Mouse (Mus musculus) lung, postnatal 0 days (tissue): ENCODE measurements at regions not wholly inside any gene's neighbourhood (a gene's known extent, or its start where the extent isn't known, plus 50 kb on each side); places are given as distances from the start of the nearest gene placed in this dataset.

Experiments used
- ATAC-seq: fragments of 200-750 bp; cut with Nextera tagmentation; 2 replicates; pipeline ENCODE4 v1.8.0; 2017; ENCODE audit warnings: moderate library complexity
- DNase-seq: peaks from one replicate; pipeline ENCODE4 v3.0.0-alpha.2; 2016; ENCODE audit warnings: low spot score
- H3K27ac ChIP-seq: fragments of 300-500 bp; sonication (generic); 2 replicates; pipeline ENCODE4 v1.5.1; 2014; ENCODE audit warnings: antibody characterized with exemption, mild to moderate bottlenecking, low read length, mixed read lengths
- H3K27me3 ChIP-seq: fragments of 300-500 bp; sonication (generic); replicated peaks from 2 replicates; pipeline ENCODE4 v1.6.1; 2014; ENCODE audit warnings: low read length, mixed read lengths; ENCODE audit not compliant: insufficient read depth
- H3K36me3 ChIP-seq: fragments of 300-500 bp; sonication (generic); 2 replicates; pipeline ENCODE4 v1.6.1; 2014; ENCODE audit warnings: low read length, mixed read lengths; ENCODE audit not compliant: insufficient read depth
- H3K4me1 ChIP-seq: fragments of 300-500 bp; sonication (generic); 2 replicates; pipeline ENCODE4 v1.6.1; 2014; ENCODE audit warnings: antibody characterized with exemption, low read depth, low read length, mixed read lengths; ENCODE audit not compliant: insufficient read depth
- H3K4me2 ChIP-seq: fragments of 300-500 bp; sonication (generic); replicated peaks from 2 replicates; pipeline ENCODE4 v1.6.1; 2014; ENCODE audit warnings: low read depth, mild to moderate bottlenecking, low read length, moderate library complexity, mixed read lengths
- H3K4me3 ChIP-seq: fragments of 300-500 bp; sonication (generic); 2 replicates; pipeline ENCODE4 v1.5.1; 2014; ENCODE audit warnings: low read depth, low read length
- H3K9ac ChIP-seq: fragments of 300-500 bp; sonication (generic); replicated peaks from 2 replicates; pipeline ENCODE4 v1.6.1; 2014; ENCODE audit warnings: low read depth, mild to moderate bottlenecking
- H3K9me3 ChIP-seq: fragments of 300-500 bp; sonication (generic); 2 replicates; pipeline ENCODE4 v1.6.1; 2016; ENCODE audit warnings: low read length, mixed read lengths
- CTCF ChIP-seq: IDR thresholded peaks from 2 replicates; pipeline ENCODE4 v1.5.1; 2016; ENCODE audit warnings: antibody characterized with exemption, mild to moderate bottlenecking
- EP300 ChIP-seq: IDR thresholded peaks from 2 replicates; pipeline ENCODE4 v1.6.1; 2016; ENCODE audit warnings: antibody characterized with exemption, mild to moderate bottlenecking, control low read depth
- WGBS: fragments of 180-500 bp; shearing (Covaris S2); extraction: QIAGEN DNeasy Blood & Tissue Kit; methylation state at CpG from one replicate; pipeline ENCODE4 v1.1.7; 2014; 5-methylcytosine and 5-hydroxymethylcytosine counted together

DNA sequence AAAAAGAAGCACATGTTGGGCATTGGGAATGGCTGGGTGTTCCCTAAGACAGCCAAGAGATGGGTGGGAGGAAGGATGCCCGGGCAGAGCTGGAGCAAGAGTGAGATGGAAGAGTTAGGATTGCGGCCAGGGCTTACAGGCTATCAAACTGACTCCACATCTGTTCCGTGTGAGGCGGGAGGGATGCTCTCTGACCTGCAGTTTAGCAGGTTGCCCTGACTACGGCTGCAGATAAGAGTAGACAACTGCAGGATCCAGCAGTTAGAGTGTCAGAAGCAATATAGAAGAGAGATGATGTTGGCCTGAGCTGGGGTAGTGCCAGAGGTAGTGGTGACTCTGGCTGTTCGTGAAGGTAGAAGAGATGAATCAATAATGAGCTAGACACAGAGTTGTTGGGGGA, 61.6 kb upstream of the Syt6 start:
- ATAC-seq (no peak), DNase-seq (no peak)
- Histone ChIP-seq H3K4me2 (no peak overlapping the region), H3K36me3 (no peaks in the 10 kb centered on the region), H3K27ac (no peak overlapping the region), H3K9me3 (no peaks in the 10 kb centered on the region), H3K4me3 (no peak overlapping the region), H3K9ac (no peak overlapping the region), H3K27me3 (no peaks in the 10 kb centered on the region), H3K4me1 (no peaks in the 10 kb centered on the region)
- 52% methylated on average over 6 of the region's 6 CpGs for WGBS
- TF ChIP-seq EP300 = no peak
- TF ChIP-seq CTCF = no peak

DNA sequence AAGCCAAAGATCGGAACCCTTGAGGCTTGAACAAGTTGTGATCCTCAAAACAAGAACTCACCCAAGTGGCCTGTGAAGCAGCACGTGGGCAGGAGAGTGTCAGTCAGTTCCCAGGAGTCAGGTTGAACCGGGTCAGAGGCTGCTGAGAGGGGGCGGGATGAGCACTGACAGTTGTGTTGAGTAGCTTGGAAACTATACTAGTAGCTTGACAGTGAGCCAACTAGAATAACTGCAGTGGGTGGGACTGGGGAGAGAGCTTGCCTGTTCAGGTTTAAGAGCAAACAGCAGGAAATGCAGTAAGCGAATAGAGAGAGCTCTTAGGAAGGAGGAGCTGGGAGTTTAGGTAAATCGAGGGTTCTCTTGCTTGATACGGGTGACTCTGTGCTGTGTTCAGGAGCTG, 61.0 kb upstream of the Syt6 start:
- Histone ChIP-seq H3K27ac (no peak overlapping the region), H3K4me2 (no peak overlapping the region), H3K9me3 (no peaks in the 10 kb centered on the region), H3K4me3 (no peak overlapping the region), H3K9ac (no peak overlapping the region), H3K27me3 (no peaks in the 10 kb centered on the region), H3K4me1 (no peaks in the 10 kb centered on the region), H3K36me3 (no peaks in the 10 kb centered on the region)
- TF ChIP-seq CTCF (no peak), EP300 (no peak)
- 37% methylated on average over 7 of the region's 7 CpGs for WGBS
- DNase-seq = peak; percentile 12
- ATAC-seq = no peak

DNA sequence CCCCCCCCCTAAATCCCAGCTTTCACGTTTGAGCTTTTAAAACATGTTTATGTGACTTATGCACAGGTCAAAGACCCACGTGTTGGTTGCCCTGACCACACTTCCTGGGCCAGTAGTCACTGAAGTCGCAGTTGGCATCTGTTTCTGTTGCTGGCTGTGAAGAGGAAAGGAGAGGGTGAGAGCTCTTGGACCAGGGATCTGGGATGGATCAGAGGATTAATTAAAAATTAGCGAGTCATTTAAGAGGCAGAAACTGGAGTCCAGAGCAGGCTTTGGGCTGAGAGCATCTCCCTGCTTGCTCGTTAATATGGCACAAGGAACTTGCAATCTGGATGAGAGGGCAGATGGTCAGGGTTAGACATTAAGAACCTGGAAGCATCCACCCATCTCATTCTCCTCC, 59.1 kb upstream of the Syt6 start:
- no peak for TF ChIP-seq EP300
- TF ChIP-seq CTCF = no peak
- 55% methylated on average over 5 of the region's 5 CpGs for WGBS
- DNase-seq = no peak

DNA sequence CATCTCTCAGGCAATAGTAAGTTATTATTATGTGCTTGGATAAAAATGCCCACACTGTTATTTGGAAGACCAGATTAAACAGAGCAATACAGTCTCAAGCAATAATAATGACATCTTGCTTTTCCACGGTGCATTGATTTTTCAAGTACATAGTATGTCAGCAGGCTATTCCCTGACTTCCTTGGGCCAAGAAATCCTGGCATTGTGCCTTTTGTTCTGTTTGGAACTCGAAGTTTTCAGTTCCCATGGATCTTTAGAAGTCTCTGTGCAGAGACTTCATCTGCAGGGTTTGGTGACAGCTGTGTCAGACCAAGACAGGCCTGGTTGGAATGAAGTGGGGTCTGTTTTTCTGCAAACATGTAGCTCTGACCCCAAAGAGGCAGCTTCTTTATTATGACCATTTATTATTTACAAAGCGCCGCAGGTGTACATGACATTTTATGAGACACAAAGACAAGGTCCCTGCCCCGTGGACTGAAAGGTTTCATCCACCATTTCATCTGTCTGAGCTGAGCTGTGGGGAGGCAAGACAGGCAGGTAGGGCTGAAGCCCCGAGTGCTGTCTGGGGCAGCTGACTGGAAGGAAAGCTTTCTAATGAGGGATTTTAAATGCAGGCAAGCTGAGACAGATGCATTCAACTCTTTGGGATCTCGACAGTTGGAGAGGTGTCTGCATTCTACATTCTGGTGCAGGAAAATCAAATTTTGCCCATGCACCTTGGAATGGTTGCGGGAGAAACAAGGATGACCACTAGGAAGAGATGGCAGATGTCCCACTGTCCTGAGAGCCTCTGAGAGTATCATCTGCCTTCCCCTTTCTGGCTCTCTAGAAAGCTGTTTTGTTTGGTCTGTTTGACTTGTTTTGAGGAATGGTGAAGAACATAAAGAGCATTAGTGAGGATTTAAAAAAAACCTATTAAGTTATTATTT, 57.4 kb upstream of the Syt6 start:
- no peak overlapping the region for H3K9ac ChIP-seq
- WGBS = 61% methylated on average over 8 of the region's 8 CpGs
- H3K4me2 ChIP-seq = no peak overlapping the region
- H3K9me3 ChIP-seq = no peaks in the 10 kb centered on the region
- H3K36me3 ChIP-seq = no peaks in the 10 kb centered on the region
- H3K4me3 ChIP-seq = no peak overlapping the region
- ATAC-seq = no peak
- no peaks in the 10 kb centered on the region for H3K27me3 ChIP-seq
- no peak for DNase-seq
- no peak overlapping the region for H3K27ac ChIP-seq
- TF ChIP-seq CTCF = no peak
- no peak for TF ChIP-seq EP300
- H3K4me1 ChIP-seq = no peaks in the 10 kb centered on the region

More for the DNA sequence above, 59.1 kb upstream of the Syt6 start:
- no peak for ATAC-seq
- no peak overlapping the region for H3K4me2 ChIP-seq
- no peaks in the 10 kb centered on the region for H3K4me1 ChIP-seq
- no peaks in the 10 kb centered on the region for H3K9me3 ChIP-seq
- H3K27ac ChIP-seq = no peak overlapping the region
- H3K27me3 ChIP-seq = no peaks in the 10 kb centered on the region
- no peaks in the 10 kb centered on the region for H3K36me3 ChIP-seq
- H3K4me3 ChIP-seq = no peak overlapping the region
- H3K9ac ChIP-seq = no peak overlapping the region

DNA sequence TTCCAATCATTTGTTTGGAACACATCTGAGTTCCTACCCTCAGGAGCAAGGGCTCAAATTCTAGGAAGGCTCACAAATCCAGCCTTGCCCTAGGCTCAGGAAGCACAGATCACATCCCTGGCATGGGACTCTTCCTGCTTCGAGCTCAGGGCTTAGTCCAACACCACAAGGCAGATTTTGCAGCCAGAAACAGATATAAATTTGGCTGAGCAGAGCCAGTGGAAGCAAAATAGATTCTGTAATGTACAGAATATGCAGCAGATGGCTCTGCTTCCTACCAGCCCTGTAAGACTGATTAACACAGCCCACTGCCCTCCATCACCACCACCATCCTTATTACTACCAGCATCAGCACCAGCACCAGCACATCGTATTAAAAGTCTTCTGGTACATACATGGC, 56.4 kb upstream of the Syt6 start:
- DNase-seq = no peak
- no peak overlapping the region for H3K4me3 ChIP-seq
- no peak for TF ChIP-seq CTCF
- TF ChIP-seq EP300 = no peak
- H3K4me1 ChIP-seq = no peaks in the 10 kb centered on the region
- no peak for ATAC-seq
- 80% methylated on average over 2 of the region's 2 CpGs for WGBS
- no peaks in the 10 kb centered on the region for H3K9me3 ChIP-seq
- no peaks in the 10 kb centered on the region for H3K36me3 ChIP-seq
- H3K9ac ChIP-seq = no peak overlapping the region
- no peak overlapping the region for H3K4me2 ChIP-seq
- no peaks in the 10 kb centered on the region for H3K27me3 ChIP-seq
- H3K27ac ChIP-seq = no peak overlapping the region
